In the genomic region with DNA sequence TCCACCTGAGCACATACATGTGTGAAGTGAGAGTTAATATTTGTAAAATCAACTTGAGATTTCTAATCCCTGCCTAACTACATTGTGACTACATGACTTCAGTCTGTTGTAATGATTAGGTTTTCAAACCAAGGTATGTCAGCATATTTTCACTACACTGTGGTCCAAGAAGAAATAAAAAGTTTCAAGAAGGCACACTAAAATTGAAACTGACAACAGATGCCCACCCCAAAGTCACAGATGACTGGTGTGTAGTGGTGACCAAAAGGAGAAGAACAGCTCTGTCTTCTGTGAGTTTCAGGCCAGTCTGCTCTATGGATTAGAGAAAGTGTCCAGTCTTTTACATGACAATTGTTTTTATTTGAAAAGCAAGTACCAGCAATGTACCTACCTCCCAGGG, we compare ENCODE assay signal across 13 mouse cellular contexts.
"Had no signal": no experiment of that assay in that cellular context is flagged by ENCODE, and none has a peak within 500 bp of the region (broad histone marks: within the 10 kb centered on the region; RNA-seq: fewer than 3 reads in every experiment).

No protein-coding gene starts in this region.

- H3K27me3 ChIP-seq: liver, embryonic 15.5 days; midbrain, embryonic 12.5 days; neural tube, embryonic 13.5 days; stomach, embryonic 15.5 days had no signal

- ATAC-seq: midbrain, embryonic 16.5 days had no signal

- H3K4me1 ChIP-seq: liver, embryonic 15.5 days; midbrain, embryonic 12.5 days; neural tube, embryonic 13.5 days; stomach, embryonic 15.5 days had no signal

- DNase-seq: kidney, postnatal 36 days; left cerebral cortex, postnatal 4 days; lung, adult 2 months; lung, postnatal 10 days; retina, postnatal 1 day; thymus, adult 2 months; thymus, postnatal 25 days had no signal

- H3K9ac ChIP-seq: liver, embryonic 15.5 days; midbrain, embryonic 12.5 days; neural tube, embryonic 13.5 days; stomach, embryonic 15.5 days had no signal

- H3K4me3 ChIP-seq: liver, embryonic 15.5 days; midbrain, embryonic 12.5 days; neural tube, embryonic 13.5 days; stomach, embryonic 15.5 days had no signal

- H3K4me2 ChIP-seq: liver, embryonic 11.5 days; liver, embryonic 15.5 days; midbrain, embryonic 12.5 days; neural tube, embryonic 13.5 days; stomach, embryonic 15.5 days had no signal

- H3K9me3 ChIP-seq: liver, embryonic 15.5 days; midbrain, embryonic 12.5 days; neural tube, embryonic 13.5 days; stomach, embryonic 15.5 days had no signal

- H3K27ac ChIP-seq: liver, embryonic 15.5 days; midbrain, embryonic 12.5 days; neural tube, embryonic 13.5 days; stomach, embryonic 15.5 days had no signal

- H3K36me3 ChIP-seq: liver, embryonic 15.5 days; midbrain, embryonic 12.5 days; neural tube, embryonic 13.5 days; stomach, embryonic 15.5 days had no signal
